Mouse (Mus musculus) small intestine, adult 2 months (tissue): ENCODE data around the gene Sag. TPM values are rescaled to one million over a fixed set of nuclear protein-coding genes. Genes with fewer than 3 reads are reported as not detected.

Experiments used
- H3K27ac ChIP-seq: fragments of 200-500 bp; 2 replicates; pipeline ENCODE4 v1.5.1; 2012; ENCODE audit warnings: low read depth, low read length, control low read depth, inconsistent platforms; ENCODE audit not compliant: insufficient read depth
- H3K27me3 ChIP-seq: fragments of 200-500 bp; 2 replicates; pipeline ENCODE4 v1.6.1; 2012; ENCODE audit warnings: mild to moderate bottlenecking, moderate library complexity, low read length, inconsistent platforms; ENCODE audit not compliant: control insufficient read depth, insufficient read depth
- H3K36me3 ChIP-seq: fragments of 200-500 bp; 2 replicates; pipeline ENCODE4 v1.6.1; 2012; ENCODE audit warnings: mild to moderate bottlenecking, low read length, control low read depth, inconsistent platforms; ENCODE audit not compliant: control insufficient read depth, insufficient read depth
- H3K4me1 ChIP-seq: fragments of 200-500 bp; 2 replicates; pipeline ENCODE4 v1.6.1; 2012; ENCODE audit warnings: low read length, inconsistent platforms, mixed read lengths; ENCODE audit not compliant: control insufficient read depth, insufficient read depth, insufficient read length
- H3K4me3 ChIP-seq: fragments of 200-500 bp; 2 replicates; pipeline ENCODE4 v1.5.1; 2012; ENCODE audit warnings: low read depth, mild to moderate bottlenecking, control low read depth, inconsistent platforms, low read length, moderate library complexity
- CTCF ChIP-seq: fragments of 200-500 bp; IDR thresholded peaks from 2 replicates; pipeline ENCODE4 v1.5.1; 2012; ENCODE audit warnings: low read depth, mild to moderate bottlenecking, control low read depth, inconsistent platforms, low read length, moderate library complexity, mixed read lengths; ENCODE audit not compliant: insufficient replicate concordance, insufficient read length; ENCODE audit errors: extremely low read depth
- POLR2A ChIP-seq: fragments of 200-500 bp; IDR thresholded peaks from 2 replicates; pipeline ENCODE4 v1.6.1; 2012; ENCODE audit warnings: low read depth, mild to moderate bottlenecking, control low read depth, inconsistent platforms, low read length, moderate library complexity
- WGBS: fragments of 180-500 bp; shearing (Covaris S2); methylation state at CpG from one replicate; pipeline ENCODE4 v1.1.7; 2018; 5-methylcytosine and 5-hydroxymethylcytosine counted together
- polyA plus RNA-seq: library from polyadenylated mRNA; depleted of rRNA; stranded (reverse); fragments of >200 nt; gene quantifications from 2 replicates; pipeline ENCODE4 v1.2.3, GENCODE M21; 2012; rRNA removed

Sag gene
- polyA plus RNA-seq, 1 experiment: 0.16 TPM

DNA sequence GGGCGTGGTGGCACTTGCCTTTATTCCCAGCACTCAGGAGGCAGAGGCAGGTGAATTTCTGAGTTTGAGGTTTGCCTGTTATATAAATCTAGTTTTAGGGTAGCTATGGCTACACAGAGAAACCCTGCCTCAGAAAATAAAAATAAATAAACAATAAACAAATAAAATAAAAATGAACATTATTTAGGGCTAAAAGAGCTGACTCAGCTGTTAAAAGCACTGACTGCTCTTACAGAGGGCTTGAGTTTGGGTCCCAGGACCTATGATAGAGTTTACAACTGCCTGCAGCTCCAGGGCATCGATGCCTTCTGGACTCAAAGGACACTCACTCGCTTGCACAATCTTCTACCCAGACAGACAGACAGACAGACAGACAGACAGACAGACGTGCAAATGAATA, 89.9 kb downstream of the Sag start:
- WGBS: 60% methylated on average over 4 of the region's 4 CpGs
- Histone ChIP-seq H3K36me3 (no peaks in the 10 kb centered on the region), H3K27ac (0 out of 2 replicates have a peak overlapping the region, but pooled peaks have one; percentile 41), H3K4me1 (peaks cover 26% of the 10 kb centered on the region), H3K27me3 (no peaks in the 10 kb centered on the region), H3K4me3 (no peak overlapping the region)
- no peak for TF ChIP-seq CTCF
- no peak for TF ChIP-seq POLR2A

Other genes with a start within 250 kb of the Sag start
- 8.1 and 24.1 TPM in 2 replicates for gene Ngef, start 229.8 kb upstream of the Sag start, polyA plus RNA-seq
- gene Inpp5d, start 183.4 kb upstream of the Sag start, polyA plus RNA-seq: 24.6 and 36.0 TPM in 2 replicates
- 9.1 and 12.3 TPM in 2 replicates for gene Atg16l1, start 47.8 kb upstream of the Sag start, polyA plus RNA-seq
- 21.5 and 47.1 TPM in 2 replicates for gene Dgkd, start 49.6 kb downstream of the Sag start, polyA plus RNA-seq
- 4.0 and 7.2 TPM in 2 replicates for gene Usp40, start 204.9 kb downstream of the Sag start, polyA plus RNA-seq